Mouse (Mus musculus): ENCODE data around the gene Prr15l.

Prr15l gene

GRCm38 (mm10) chr11:96919003-96919402 is 8.9 kb upstream of the Prr15l start:
- DNase-seq (ENCODE audit: low spot score): no peak

- DNase-seq (ENCODE audit: low spot score): no peak
Observed at GRCm38 (mm10) chr11:96924861-96925260, 3.0 kb upstream of the Prr15l start.

DNA sequence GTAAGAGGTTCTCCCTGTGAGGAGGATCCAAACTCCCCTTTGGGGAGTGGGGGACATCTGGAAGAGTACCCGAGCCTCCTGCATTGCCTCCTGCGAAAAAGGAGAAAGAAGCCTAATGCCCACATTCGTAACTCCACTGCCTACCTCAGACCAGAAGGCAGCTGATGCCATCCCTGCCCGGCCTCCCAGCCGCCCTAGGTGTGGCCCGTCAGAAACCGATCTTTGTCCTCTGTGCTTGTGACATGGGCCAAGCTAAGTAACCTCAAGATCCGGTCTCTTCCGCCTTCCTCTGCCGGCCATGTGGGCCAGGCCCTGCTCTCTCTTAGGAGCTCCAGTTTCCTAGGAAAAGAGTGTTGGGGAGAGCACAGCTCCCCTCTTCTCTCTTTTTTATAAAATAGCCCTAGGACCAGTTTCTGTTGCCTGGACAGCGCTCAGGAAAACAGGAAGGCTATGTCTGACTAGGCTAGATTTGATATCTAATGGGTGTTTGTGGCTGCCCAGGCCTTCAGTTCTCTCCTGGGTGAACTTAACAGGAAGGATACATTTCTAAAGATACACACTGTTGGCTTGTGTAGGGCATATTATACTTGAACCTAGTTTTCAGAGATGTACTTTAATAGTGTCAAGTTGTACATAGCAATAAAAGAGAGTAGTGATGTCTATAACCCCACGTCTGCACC is 2.3 kb upstream of the Prr15l start:
- no peak for DNase-seq (ENCODE audit: low spot score)

DNA sequence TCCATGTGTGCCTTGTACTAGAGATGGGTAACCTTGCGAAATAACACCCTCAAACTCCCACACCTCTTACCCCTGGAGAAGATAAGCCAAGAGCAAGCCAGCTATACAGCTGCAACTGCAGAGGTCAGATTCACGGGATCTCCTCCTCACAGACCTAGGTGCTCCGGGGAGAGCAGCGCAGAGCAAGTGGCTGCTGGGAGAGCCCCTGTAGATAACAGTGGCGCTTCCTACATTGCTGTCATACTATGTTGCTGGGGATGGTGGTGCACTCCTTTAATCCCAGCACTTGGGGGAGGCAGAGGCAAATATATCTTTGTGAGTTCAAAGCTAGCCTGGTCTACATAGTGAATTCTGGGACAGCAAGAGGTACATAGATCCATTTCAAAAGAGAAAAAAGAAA is 1.3 kb upstream of the Prr15l start:
- DNase-seq (ENCODE audit: low spot score): no peak

- no peak for DNase-seq (ENCODE audit: low spot score)
Observed at GRCm38 (mm10) chr11:96928691-96929090, 787 bp downstream of the Prr15l start.

GRCm38 (mm10) chr11:96929096-96929765 is 1.3 kb downstream of the Prr15l start:
- DNase-seq (ENCODE audit: low spot score): no peak

DNA sequence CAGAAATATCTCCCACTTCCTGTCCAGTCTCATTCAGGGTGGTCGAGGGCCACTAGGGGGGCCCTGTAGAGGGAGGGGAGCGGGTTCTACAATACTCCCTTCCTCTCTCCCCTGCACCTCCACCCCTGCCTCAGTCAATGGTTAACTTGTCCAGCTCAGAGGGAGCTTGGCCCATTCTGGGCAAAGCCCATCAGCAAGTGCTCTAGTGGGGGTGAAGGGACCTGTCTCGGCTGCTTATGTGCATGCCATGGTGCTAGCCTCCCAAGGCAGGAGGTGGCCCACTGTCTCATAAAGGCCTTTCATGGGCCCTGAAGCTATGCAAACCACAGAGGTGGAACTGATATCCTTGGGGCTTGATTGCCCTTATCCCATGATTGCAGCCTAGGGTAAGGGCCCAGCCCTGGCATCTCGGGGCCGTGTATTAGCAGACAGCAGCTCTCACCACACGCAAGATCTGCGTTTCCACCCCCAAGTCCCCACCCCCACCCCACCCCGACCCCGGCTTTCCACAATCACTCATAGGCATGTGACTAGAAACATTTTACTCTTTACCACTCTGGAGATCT is 1.9 kb downstream of the Prr15l start:
- DNase-seq (ENCODE audit: low spot score): no peak

GRCm38 (mm10) chr11:96931327-96932062 is 3.6 kb downstream of the Prr15l start:
- DNase-seq (ENCODE audit: low spot score): peak; percentile 68

DNA sequence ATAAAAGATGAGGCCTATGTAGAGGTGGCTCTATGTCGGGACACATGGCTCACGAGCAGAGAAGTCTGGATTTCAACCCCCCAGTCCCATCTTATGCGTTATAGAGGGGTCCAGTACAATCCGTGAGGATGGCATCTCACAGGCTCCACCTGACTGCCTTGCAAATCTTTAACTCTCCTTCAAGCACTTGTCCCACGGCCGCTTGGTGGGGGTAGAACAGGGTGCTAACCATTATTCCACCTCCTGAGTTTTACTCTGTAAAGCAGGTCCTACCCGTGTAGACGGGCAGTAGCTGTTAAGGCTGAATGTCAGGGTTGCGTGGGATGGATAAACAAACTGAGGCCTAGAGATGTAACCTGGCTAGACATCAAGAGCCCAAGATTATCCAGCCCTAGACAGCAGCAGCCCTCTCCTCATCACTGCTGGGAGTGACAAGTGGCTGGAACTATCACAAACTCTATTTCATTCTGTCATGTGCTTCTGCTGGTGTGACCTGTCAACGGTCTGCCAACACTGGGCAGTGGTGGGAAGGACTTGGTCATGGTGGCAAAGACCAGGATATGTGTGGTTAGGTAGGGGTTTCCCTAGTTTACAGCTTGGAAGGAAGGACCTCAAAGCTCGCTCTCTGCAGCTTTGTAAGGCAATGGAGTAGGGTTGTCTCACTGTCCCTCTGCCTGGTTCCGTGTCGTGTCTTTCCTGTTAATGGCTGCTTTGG is 5.8 kb downstream of the Prr15l start:
- DNase-seq (ENCODE audit: low spot score): no peak

GRCm38 (mm10) chr11:96934921-96935356 is 7.0 kb downstream of the Prr15l start:
- peak; percentile 65 for DNase-seq (ENCODE audit: low spot score)

DNA sequence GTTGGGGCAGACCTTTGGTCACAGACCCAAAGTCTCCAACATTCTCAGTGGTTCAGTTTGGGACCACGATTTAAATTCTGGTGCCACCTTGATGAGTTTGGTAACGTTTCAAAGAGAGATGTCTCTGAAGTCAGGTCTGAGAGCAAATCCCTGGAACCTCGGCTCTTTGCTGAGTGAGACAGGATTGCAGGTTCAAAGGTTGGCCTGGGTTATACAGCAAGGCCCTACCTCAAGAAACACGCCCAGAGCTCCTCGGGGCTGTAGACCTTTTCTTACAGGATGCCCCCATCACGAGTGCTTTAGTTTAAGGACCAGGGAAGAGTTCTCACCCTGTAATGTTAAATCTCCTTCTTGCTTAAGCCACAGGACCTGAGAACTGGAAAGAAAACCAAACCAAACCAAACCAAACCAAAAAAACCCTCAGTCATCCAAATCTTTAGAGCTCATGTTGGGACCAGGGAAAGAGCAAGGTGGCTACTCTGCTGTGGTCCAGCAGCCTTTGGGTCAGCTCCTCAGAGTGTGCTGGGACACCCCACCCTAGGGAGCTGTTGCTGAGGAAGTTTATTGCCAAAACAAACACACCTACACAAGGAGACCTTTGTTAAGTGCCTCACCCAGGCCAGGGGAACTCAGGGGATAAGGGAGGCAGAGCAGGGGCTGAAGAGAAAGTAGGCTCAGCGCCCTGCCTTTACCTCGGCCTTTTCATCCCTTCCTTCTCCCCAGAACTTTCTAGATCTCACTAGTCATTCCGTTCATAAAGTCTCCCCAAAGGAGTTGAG is 8.2 kb downstream of the Prr15l start:
- no peak for DNase-seq (ENCODE audit: low spot score)

DNA sequence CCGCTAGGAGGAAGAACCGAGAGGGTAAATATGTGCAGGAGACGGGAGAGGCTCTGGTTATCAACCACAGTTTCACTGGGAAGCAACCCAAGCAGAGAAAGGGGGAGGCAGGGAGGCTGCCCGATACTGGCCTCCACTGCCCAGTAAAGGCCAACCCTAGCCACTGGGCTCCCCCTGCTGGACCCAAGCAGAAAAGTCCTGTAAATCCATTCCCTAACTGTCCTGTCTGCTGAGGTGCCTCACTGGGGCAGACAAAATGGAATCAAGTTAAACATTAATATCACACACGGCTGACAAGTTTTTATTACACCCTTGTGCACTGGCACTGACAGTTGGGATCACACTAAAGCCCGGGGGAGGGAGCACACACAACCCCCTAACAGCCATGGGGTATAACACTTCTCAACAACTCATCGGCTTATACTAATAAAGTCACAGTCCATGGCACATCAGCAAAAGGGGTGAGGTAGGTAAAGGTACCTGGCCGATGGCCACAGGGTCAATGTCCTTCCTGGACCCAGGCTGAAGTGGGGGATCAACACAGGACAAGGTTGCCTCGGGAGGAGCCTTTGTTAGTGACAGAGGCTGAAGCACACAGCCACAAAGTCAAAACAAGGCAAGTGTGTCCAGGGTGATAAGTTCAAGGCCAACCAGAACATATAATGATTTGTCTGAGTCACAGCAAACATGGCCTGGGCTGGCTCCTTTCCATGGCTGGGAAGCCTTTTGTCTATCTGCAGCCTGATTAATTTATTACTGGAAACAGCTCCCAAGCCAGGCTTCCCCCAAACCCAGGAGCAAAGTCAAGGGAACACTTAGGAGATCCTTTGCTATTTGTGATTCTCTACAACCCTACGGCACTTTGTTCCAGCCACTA is 9.9 kb downstream of the Prr15l start:
- DNase-seq (ENCODE audit: low spot score): peak; percentile 90

DNA sequence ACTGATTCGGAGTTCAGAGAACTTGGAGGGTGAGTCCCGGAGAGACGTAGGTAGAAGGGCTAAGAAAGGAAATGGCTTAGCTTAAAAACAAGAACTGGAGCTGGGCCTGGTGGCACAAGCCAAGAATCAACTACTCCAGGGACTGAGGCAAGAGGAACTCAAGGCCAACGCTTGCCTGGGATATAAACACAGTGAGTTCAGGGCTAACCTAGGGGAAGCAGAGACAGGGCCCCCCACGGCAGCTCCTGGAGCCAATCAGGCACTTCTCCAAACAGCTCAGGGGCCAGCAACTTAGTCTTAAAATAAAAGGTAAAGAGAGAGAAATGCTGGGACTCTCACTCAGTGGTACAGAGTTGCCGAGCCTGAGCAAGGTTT is 10.5 kb downstream of the Prr15l start:
- DNase-seq (ENCODE audit: low spot score): no peak

- no peak for DNase-seq (ENCODE audit: low spot score)
Observed at GRCm38 (mm10) chr11:96940578-96941465, 12.9 kb downstream of the Prr15l start.

- no peak for DNase-seq (ENCODE audit: low spot score)
Observed at GRCm38 (mm10) chr11:96941989-96942590, 14.2 kb downstream of the Prr15l start.

- peak; percentile 99 for DNase-seq (ENCODE audit: low spot score)
Observed at GRCm38 (mm10) chr11:96943746-96944304, 15.9 kb downstream of the Prr15l start, which contains the start of gene Pnpo. TSS of gene Pnpo (minus strand) at chr11:96943986.

- DNase-seq (ENCODE audit: low spot score): no peak
Observed at GRCm38 (mm10) chr11:96944844-96945580, 17.1 kb downstream of the Prr15l start.

- no peak for DNase-seq (ENCODE audit: low spot score)
Observed at GRCm38 (mm10) chr11:96946498-96946897, 18.6 kb downstream of the Prr15l start.
